Mouse (Mus musculus) CH12.LX (cell line): ENCODE results near the gene Cfap126. TPM values are rescaled to one million over a fixed set of nuclear protein-coding genes. Genes with fewer than 3 reads are reported as not detected.

Experiments
- DNase-seq: peaks from one replicate; pipeline ENCODE4 v3.0.0-alpha.2; 2013; ENCODE audit errors: extremely low read depth
- H3K27ac ChIP-seq: 2 replicates; pipeline ENCODE4 v1.5.1; 2012; ENCODE audit warnings: low read depth, mild to moderate bottlenecking, control low read depth, moderate library complexity; ENCODE audit not compliant: insufficient read depth
- H3K27me3 ChIP-seq: replicated peaks from 2 replicates; pipeline ENCODE3; 2012; ENCODE audit warnings: inconsistent platforms
- H3K36me3 ChIP-seq, 2 experiments: replicated peaks in 1 of 2; 2 replicates each; pipeline versions ENCODE3 to v1.6.1; 2012; ENCODE audit warnings: inconsistent platforms in 1 of 2, low read length in 1 of 2, mild to moderate bottlenecking in 1 of 2, mixed read lengths in 1 of 2, moderate library complexity in 1 of 2; ENCODE audit not compliant: control insufficient read depth in 1 of 2, insufficient read depth in 1 of 2
- H3K4me1 ChIP-seq, 2 experiments: 2 replicates each; pipeline ENCODE4 v1.6.1; 2012; ENCODE audit warnings: inconsistent platforms in 1 of 2, moderate library complexity in 1 of 2; ENCODE audit not compliant: insufficient read depth in 2 of 2, control insufficient read depth in 1 of 2
- H3K4me2 ChIP-seq: 2 replicates; pipeline ENCODE4 v1.6.1; 2012; ENCODE audit warnings: low read depth, mild to moderate bottlenecking, control low read depth; ENCODE audit not compliant: poor library complexity, insufficient read depth, severe bottlenecking
- H3K4me3 ChIP-seq, 3 experiments: fragments of 150-350 bp in 1 of 3; sonication (generic) in 1 of 3; replicated peaks in 1 of 3; 2 replicates each; pipeline versions ENCODE3 to v1.5.1; 2011 to 2012; ENCODE audit warnings: low read depth in 2 of 3, low read length in 2 of 3, mild to moderate bottlenecking in 2 of 3, moderate library complexity in 2 of 3, control low read depth in 1 of 3, improper control_type of control experiment in 1 of 3, inconsistent platforms in 1 of 3, mixed read lengths in 1 of 3; ENCODE audit not compliant: poor library complexity in 1 of 3
- H3K79me2 ChIP-seq: replicated peaks from 2 replicates; pipeline ENCODE4 v1.6.1; 2012; ENCODE audit warnings: mild to moderate bottlenecking, moderate library complexity; ENCODE audit not compliant: control insufficient read depth, poor library complexity, insufficient read depth, severe bottlenecking; ENCODE audit errors: extremely low read depth
- H3K9ac ChIP-seq: 2 replicates; pipeline ENCODE4 v1.6.1; 2012; ENCODE audit warnings: low read depth, mild to moderate bottlenecking, control low read depth, moderate library complexity; ENCODE audit not compliant: insufficient read depth
- H3K9me3 ChIP-seq: replicated peaks from 2 replicates; pipeline ENCODE3; 2012; ENCODE audit warnings: low read length, inconsistent platforms, mixed read lengths
- BHLHE40 ChIP-seq: IDR thresholded peaks from 2 replicates; pipeline ENCODE4 v1.6.1; 2011; ENCODE audit warnings: mild to moderate bottlenecking, low read depth, low read length, improper control_type of control experiment
- CHD1 ChIP-seq: IDR thresholded peaks from 2 replicates; pipeline ENCODE4 v1.6.1; 2012; ENCODE audit warnings: low read depth, low read length, improper control_type of control experiment, inconsistent platforms
- E2F4 ChIP-seq: IDR thresholded peaks from 2 replicates; pipeline ENCODE4 v1.6.1; 2011; ENCODE audit warnings: low read depth, low read length, improper control_type of control experiment; ENCODE audit not compliant: insufficient replicate concordance
- ELF1 ChIP-seq: IDR thresholded peaks from 2 replicates; pipeline ENCODE4 v1.6.1; 2014; ENCODE audit warnings: low read depth, mild to moderate bottlenecking, inconsistent platforms, low read length, improper control_type of control experiment
- JUN ChIP-seq: IDR thresholded peaks from 2 replicates; pipeline ENCODE4 v1.6.1; 2011; ENCODE audit warnings: low read depth, mild to moderate bottlenecking, low read length, improper control_type of control experiment, moderate library complexity; ENCODE audit not compliant: insufficient read depth
- JUND ChIP-seq: conservative IDR thresholded peaks from 2 replicates; pipeline ENCODE4 v1.6.1; 2011; ENCODE audit warnings: low read depth, low read length, improper control_type of control experiment
- KAT2A ChIP-seq: IDR thresholded peaks from 2 replicates; pipeline ENCODE4 v1.6.1; 2012; ENCODE audit warnings: low read length, improper control_type of control experiment, inconsistent platforms; ENCODE audit not compliant: insufficient replicate concordance
- MAX ChIP-seq: IDR thresholded peaks from 2 replicates; pipeline ENCODE4 v1.6.1; 2011; ENCODE audit warnings: low read length, improper control_type of control experiment
- MEF2A ChIP-seq: IDR thresholded peaks from 2 replicates; pipeline ENCODE4 v1.6.1; 2014; ENCODE audit warnings: low read depth, mild to moderate bottlenecking, inconsistent platforms, low read length, improper control_type of control experiment, borderline replicate concordance
- MXI1 ChIP-seq: IDR thresholded peaks from 2 replicates; pipeline ENCODE4 v1.6.1; 2011; ENCODE audit warnings: mild to moderate bottlenecking, low read depth, low read length, improper control_type of control experiment
- POLR2A ChIP-seq: IDR thresholded peaks from 2 replicates; pipeline ENCODE4 v1.6.1; 2011; ENCODE audit warnings: low read depth, mild to moderate bottlenecking, improper control_type of control experiment, low read length
- RAD21 ChIP-seq: IDR thresholded peaks from 2 replicates; pipeline ENCODE4 v1.6.1; 2011; ENCODE audit warnings: low read depth, mild to moderate bottlenecking, low read length, improper control_type of control experiment, moderate library complexity
- SIN3A ChIP-seq: IDR thresholded peaks from 2 replicates; pipeline ENCODE4 v1.6.1; 2012; ENCODE audit warnings: low read length, improper control_type of control experiment, inconsistent platforms
- SMC3 ChIP-seq: IDR thresholded peaks from 2 replicates; pipeline ENCODE4 v1.6.1; 2011; ENCODE audit warnings: low read depth, low read length, improper control_type of control experiment
- TCF12 ChIP-seq: IDR thresholded peaks from 2 replicates; pipeline ENCODE4 v1.6.1; 2014; ENCODE audit warnings: low read depth, mild to moderate bottlenecking, inconsistent platforms, low read length, improper control_type of control experiment
- UBTF ChIP-seq: IDR thresholded peaks from 2 replicates; pipeline ENCODE4 v1.6.1; 2012; ENCODE audit warnings: low read depth, mild to moderate bottlenecking, inconsistent platforms, low read length, improper control_type of control experiment, moderate library complexity
- USF1 ChIP-seq: IDR thresholded peaks from 2 replicates; pipeline ENCODE4 v1.6.1; 2014; ENCODE audit warnings: low read depth, mild to moderate bottlenecking, inconsistent platforms, low read length, improper control_type of control experiment
- USF2 ChIP-seq: conservative IDR thresholded peaks from 2 replicates; pipeline ENCODE4 v1.6.1; 2011; ENCODE audit warnings: low read depth, low read length, improper control_type of control experiment
- ZC3H11A ChIP-seq: IDR thresholded peaks from 2 replicates; pipeline ENCODE4 v1.6.1; 2012; ENCODE audit warnings: low read depth, mild to moderate bottlenecking, inconsistent platforms, low read length, improper control_type of control experiment
- ZNF384 ChIP-seq: IDR thresholded peaks from 2 replicates; pipeline ENCODE4 v1.6.1; 2012; ENCODE audit warnings: low read depth, low read length, improper control_type of control experiment, inconsistent platforms
- dilution Hi-C: fragments of 300-500 bp; cut with MboI; formaldehyde crosslinking; loops from 2 replicates; pipeline ENCODE4 v1.14.3; 2020; ENCODE audit warnings: low sequenced_read_pairs; ENCODE audit not compliant: extremely low pct_unique_long_range_greater_than_20kb, extremely low pct_ligation_motif_present
- in situ Hi-C: fragments of 300-500 bp; cut with MboI; formaldehyde crosslinking; loops from 3 replicates; pipeline ENCODE4 v1.14.3; 2019; ENCODE audit warnings: low sequenced_read_pairs, low pct_ligation_motif_present, low pct_unique_long_range_greater_than_20kb, mixed read lengths
- polyA plus RNA-seq: library from polyadenylated mRNA; unstranded; fragments of >175 nt; gene quantifications from 2 replicates; pipeline ENCODE4 v1.2.1, GENCODE M21; 2012; ENCODE audit warnings: low read depth; ENCODE audit not compliant: insufficient read length
- total RNA-seq, 2 experiments: library from RNA; depleted of rRNA; stranded (reverse); fragments of 300-350 nt in 1 of 2; fragments of >200 nt in 1 of 2; gene quantifications; 2 replicates each; pipeline ENCODE4 v1.2.3; 2012 to 2014

Cfap126 gene
- total and polyA plus RNA-seq, 3 experiments: 0.79 to 3.4 (median 2.0) TPM

GRCm38 (mm10) chr1:171124398-171124797 lies 10.7 kb downstream of the Cfap126 start:
- Histone ChIP-seq H3K4me3 (no peak overlapping the region), H3K9me3 (no peaks in the 10 kb centered on the region), H3K4me1 (peaks cover 7 to 15% of the 10 kb centered on the region in 2 experiments), H3K27me3 (no peaks in the 10 kb centered on the region), H3K27ac (no peak overlapping the region)
- in situ Hi-C loops: no loop called here
- no peak for DNase-seq
- TF ChIP-seq USF2 (no peak), MAX (no peak), E2F4 (no peak)
- TF ChIP-seq, all 38 proteins: peak for 0
- H3K36me3 ChIP-seq: peaks cover 11 to 29% of the 10 kb centered on the region in 2 experiments
- H3K79me2 ChIP-seq: no peaks in the 10 kb centered on the region
- H3K4me2 ChIP-seq: no peak overlapping the region
- dilution Hi-C loops: no loop called here
- no peak overlapping the region for H3K9ac ChIP-seq

- dilution Hi-C loops: no loop called here
These were observed 15.5 kb downstream of the Cfap126 start for GRCm38 (mm10) chr1:171129251-171129650.

GRCm38 (mm10) chr1:171130971-171131370 lies 17.3 kb downstream of the Cfap126 start:
- dilution Hi-C loops: no loop called here
- TF ChIP-seq BHLHE40 (no peak), ZC3H11A (no peak), E2F4 (no peak), MXI1 (no peak), USF1 (no peak), TCF12 (no peak), POLR2A (no peak), ZNF384 (no peak), CHD1 (no peak), ELF1 (no peak), KAT2A (no peak), SMC3 (no peak), JUN (no peak), MEF2A (no peak), SIN3A (no peak)
- Histone ChIP-seq H3K4me2 (no peak overlapping the region), H3K79me2 (no peaks in the 10 kb centered on the region), H3K27me3 (no peaks in the 10 kb centered on the region), H3K9me3 (no peaks in the 10 kb centered on the region), H3K36me3 (peaks cover 36 to 87% of the 10 kb centered on the region in 2 experiments), H3K27ac (no peak overlapping the region), H3K4me1 (no peaks in the 10 kb centered on the region), H3K4me3 (no peak overlapping the region), H3K9ac (no peak overlapping the region)
- no peak for DNase-seq
- in situ Hi-C loops: no loop called here

More at GRCm38 (mm10) chr1:171129251-171129650, 15.5 kb downstream of the Cfap126 start:
- TF ChIP-seq UBTF (no peak), ZC3H11A (no peak), JUND (no peak), RAD21 (no peak), KAT2A (no peak), USF1 (no peak)
- in situ Hi-C loops: no loop called here
- Histone ChIP-seq H3K36me3 (peaks cover 26 to 73% of the 10 kb centered on the region in 2 experiments), H3K79me2 (no peaks in the 10 kb centered on the region), H3K4me1 (no peaks in the 10 kb centered on the region), H3K9me3 (no peaks in the 10 kb centered on the region), H3K4me3 (no peak overlapping the region), H3K27me3 (no peaks in the 10 kb centered on the region), H3K9ac (no peak overlapping the region), H3K4me2 (no peak overlapping the region), H3K27ac (no peak overlapping the region)
- DNase-seq: no peak
